Mouse (Mus musculus) A20 (cell line): ENCODE measurements at regions not wholly inside any gene's neighbourhood (a gene's known extent, or its start where the extent isn't known, plus 50 kb on each side); places are given as distances from the start of the nearest gene placed in this dataset.

Experiments
- DNase-seq: peaks from one replicate; pipeline ENCODE4 v3.0.0-alpha.2; 2011; ENCODE audit warnings: low read depth, low spot score

- DNase-seq = no peak
Observed at GRCm38 (mm10) chr13:51973461-51973860, 127.0 kb downstream of the Gadd45g start.

GRCm38 (mm10) chr13:51974101-51974500, 127.6 kb downstream of the Gadd45g start:
- no peak for DNase-seq

DNA sequence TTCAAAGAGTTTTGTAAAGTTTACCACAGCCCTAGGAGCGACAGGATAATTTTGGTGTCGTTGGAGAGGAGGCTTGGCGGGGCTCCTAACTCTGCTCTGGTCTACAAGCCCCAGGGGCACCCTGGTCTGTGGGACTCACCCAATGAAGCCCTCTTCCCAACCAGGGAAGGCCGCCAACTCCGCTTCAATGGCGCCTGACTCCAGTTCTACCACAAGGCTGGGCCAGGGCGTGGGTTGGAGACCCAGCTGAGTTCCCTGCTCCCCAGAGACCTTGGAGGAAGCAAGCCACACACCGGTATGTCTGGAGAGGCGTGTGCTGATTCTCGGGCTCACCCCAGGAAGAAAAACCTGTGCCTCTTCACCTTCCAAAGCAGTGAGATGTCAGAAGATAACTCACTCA, 128.9 kb downstream of the Gadd45g start:
- no peak for DNase-seq

GRCm38 (mm10) chr13:51975801-51976601, 129.5 kb downstream of the Gadd45g start:
- DNase-seq = no peak

DNA sequence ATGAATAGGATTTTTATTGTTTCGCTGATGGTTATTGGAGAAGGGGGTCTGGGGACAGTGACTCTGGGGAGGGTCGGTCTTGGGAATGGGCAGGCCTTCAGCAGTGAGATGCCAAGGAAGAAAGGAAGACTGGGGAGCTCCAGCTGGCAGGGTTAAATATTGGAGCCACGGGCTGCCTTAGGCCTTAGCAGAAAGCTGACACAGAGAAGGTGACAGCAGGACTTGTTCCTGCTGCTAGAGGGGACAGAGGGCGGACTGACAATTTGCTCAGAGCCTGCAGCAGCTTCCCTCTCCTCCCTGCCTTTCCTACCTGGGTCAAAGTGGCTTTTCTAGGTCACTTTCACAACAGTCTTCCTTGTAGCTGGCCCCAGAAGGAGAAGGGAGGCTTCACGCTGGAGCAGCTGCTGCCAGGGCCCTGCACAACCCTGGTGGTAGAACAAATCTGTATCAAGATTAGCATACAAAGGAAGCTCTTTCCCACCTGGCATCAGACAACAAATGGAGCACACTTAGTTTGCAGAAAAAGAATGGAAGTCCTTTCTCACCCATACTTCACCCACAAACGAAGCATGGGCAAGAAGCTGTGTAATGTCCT, 130.2 kb downstream of the Gadd45g start:
- no peak for DNase-seq

GRCm38 (mm10) chr13:51979301-51979977, 133.0 kb downstream of the Gadd45g start:
- DNase-seq = no peak

DNA sequence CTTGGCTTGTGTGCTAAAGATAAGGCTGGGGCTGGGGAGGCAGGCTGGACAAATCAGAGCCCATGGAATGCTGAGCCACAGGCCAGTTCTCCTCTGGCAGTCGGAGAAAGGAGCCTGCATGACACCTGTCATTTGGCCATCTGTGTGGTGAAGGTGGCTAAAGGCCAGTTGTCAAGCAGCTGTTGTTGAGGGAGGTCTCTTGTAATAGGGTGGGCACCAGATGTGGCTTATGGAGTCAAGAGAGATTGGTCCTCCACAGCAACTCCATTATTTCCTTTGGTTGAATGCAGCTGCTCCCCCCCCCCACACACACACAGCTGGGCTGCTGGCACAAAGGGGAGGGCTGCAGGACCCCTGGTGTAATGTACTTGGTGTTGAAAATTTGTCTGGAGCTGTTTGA, 133.9 kb downstream of the Gadd45g start:
- no peak for DNase-seq

- DNase-seq = no peak
Observed at GRCm38 (mm10) chr13:51983002-51983401, 136.5 kb downstream of the Gadd45g start.

- no peak for DNase-seq
Observed at GRCm38 (mm10) chr13:51983575-51983974, 137.1 kb downstream of the Gadd45g start.

DNA sequence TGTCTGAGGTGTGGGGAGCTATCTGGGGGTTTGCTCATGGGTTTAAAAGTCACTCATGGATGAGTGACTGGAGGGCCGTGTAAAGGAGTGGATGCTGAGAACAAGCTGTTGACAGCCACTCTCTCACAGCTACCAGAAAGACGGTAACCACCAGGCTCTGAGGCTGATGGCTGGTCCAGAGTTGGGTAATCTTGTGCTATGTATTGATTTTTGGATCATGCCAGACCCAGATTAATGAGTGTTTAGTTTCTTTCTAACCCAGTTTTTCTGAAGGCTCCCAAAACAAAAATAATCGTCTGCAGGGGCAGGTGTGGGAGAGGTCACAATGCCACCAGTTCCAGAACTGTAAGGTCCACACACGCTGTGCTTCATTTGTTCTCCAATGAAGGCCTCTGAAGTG, 144.9 kb downstream of the Gadd45g start:
- no peak for DNase-seq

DNA sequence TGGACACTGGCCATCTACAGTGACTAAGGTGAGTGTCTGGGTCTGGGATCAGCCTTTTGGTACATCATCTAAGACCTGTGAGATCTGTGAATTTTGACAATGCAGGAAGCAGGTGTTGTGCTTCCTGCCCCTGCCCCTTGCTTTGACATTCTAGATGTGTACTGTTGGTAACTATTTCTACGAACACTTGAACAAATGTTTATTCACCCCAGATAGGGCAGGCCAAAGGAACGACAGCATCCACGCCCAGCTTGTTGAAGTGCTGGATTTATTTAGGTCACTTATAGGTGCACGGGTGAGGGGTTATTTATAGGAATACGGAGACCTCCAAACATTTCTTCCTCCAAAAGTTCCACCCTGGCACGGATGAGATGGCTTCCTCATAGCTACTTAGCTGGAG, 146.4 kb downstream of the Gadd45g start:
- no peak for DNase-seq

DNA sequence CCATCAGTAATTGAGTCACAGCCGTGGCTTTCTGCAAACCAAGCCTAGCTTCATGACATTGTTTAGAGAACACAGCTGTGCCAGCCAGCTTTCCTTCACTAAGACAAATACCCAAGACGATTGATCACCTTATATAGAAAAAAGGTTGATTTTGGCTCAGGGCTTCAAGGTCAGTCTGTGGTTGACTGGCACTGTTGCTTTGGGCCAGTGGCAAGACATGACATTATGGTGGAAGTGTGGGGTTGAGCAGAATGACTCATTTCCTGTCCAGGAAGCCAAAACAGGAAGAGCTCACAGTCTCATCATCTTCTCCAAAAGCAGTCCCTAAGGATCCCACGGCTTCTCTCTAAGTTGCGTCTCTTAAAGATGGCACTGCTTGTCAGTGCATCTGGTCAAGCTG, 149.7 kb downstream of the Gadd45g start:
- DNase-seq = no peak

DNA sequence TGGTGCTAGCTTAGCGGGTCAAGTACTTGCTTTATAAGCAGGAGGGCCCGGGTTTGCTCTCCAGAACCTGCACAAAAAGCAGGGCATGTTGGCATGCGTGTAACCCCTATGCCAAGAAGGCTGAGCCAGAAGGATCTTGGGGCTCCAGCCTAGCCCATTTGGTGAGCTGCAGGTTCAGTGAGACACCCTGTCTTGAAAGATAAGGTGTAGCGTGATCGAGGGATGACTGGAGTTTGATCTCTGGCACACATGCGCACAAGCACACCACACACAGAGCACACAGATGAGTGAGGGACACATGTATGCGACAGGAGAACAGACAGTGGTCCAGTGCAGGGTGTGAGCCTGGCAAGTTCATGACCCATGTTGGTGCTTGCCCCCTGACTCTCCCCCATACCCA, 152.1 kb downstream of the Gadd45g start:
- no peak for DNase-seq

GRCm38 (mm10) chr13:52001811-52002210, 155.3 kb downstream of the Gadd45g start:
- DNase-seq = no peak

GRCm38 (mm10) chr13:52003946-52004539, 157.6 kb downstream of the Gadd45g start:
- DNase-seq = no peak

GRCm38 (mm10) chr13:52007585-52008395, 161.3 kb downstream of the Gadd45g start:
- no peak for DNase-seq

GRCm38 (mm10) chr13:52009231-52009630, 162.8 kb downstream of the Gadd45g start:
- peak; percentile 3 for DNase-seq

DNA sequence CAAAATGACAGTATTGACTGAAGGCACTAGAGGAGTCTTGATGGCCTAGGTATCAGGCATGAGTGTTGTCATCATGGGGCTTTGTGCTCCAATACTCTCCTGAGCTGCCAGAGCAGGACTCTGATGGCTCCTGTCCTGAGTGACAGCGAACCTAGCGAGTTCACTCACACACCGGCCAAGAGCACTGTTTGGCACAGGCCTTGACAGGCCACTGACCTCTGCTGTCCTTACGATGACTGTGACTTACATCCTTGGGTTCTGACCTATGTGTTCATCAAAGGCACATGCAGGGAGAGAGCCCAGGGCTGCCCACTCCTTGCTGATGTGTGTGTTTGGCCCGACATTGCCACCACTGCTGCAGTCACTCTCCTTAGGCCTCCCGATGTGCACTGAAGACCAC, 163.3 kb downstream of the Gadd45g start:
- DNase-seq = no peak

- no peak for DNase-seq
Observed at GRCm38 (mm10) chr13:52011001-52011400, 164.5 kb downstream of the Gadd45g start.

GRCm38 (mm10) chr13:52013182-52013581, 166.7 kb downstream of the Gadd45g start:
- no peak for DNase-seq

DNA sequence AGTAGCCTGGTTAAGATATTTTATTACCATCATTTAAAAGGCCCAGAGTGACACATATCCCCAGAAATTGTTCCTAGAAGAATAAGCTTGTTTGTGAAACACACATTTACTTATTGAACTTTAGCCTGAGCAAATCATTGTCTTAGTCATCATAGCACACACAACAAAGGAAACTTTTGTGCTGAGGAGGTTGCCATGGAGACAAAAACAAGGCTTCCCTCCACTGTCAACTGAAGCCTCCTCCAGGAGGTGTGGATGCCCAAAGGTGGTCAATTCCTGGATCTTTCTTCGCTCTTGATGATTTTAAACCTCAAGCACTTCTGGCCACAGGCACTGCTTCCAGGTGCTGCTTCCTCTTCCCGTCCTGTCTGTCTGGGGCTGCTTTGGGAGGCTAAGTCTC, 167.3 kb downstream of the Gadd45g start:
- no peak for DNase-seq

DNA sequence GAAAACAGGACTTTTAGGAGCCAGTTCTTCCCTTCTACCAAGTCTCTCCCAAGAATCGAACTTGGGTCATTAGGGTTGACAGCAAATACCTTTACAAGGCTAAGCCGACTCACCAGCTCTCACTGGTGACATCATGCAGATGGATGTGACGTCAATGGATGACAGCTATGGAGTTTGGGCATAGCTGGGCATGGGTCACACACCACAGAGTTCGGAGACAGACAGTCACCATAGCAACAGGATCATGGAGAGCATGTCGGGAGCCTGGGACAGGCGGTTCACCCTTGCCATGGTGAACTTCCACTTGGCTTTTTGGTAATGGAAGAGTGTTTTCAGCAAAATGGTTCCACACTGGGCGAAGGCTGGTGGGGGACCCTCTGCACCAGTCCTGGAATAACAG, 168.1 kb downstream of the Gadd45g start:
- DNase-seq = no peak
